Mouse (Mus musculus): ENCODE measurements around the gene Sfxn2. TPM values are rescaled to one million over a fixed set of nuclear protein-coding genes. Genes with fewer than 3 reads are reported as not detected.
A peak's percentile ranks its signal among the peaks of the same experiment; 100 is the strongest.
"Not testable (repeated sequence)": the region's sequence is repeated elsewhere in the genome, so short reads cannot be mapped to it uniquely, and the experiment has no call there.

Sfxn2 gene
- total RNA-seq, 2 experiments from 2014 or later: 3.1 to 3.5 TPM

- no peak for DNase-seq
- intact Hi-C loops (cut with DNase I): no loop called here
Measured at GRCm38 (mm10) chr19:46537357-46537756, 35.8 kb upstream of the Sfxn2 start.

- intact Hi-C loops (cut with DNase I): no loop called here
Measured at GRCm38 (mm10) chr19:46538213-46538612, 35.0 kb upstream of the Sfxn2 start.

DNA sequence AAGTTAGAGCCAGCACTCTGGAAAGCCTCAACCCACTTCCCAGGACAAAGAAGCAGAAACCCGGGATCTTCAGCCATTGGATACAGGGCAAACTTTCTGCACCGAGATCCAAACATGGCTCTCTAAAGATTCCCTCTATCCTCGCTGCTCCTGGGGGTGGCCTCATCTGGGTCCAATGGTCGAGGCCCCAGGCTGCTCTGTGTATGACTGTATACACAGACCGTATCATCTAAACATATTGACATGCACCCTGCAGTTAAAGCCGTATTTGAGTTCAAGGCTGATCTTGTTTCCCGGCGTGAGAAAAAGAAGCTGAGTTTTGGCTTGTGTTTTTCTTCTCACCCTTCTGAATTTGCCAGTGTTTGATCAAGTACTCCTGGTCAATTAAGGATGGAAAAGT is 30.4 kb upstream of the Sfxn2 start:
- DNase-seq: no peak
- intact Hi-C loops (cut with DNase I): no loop called here

More at GRCm38 (mm10) chr19:46538213-46538612, 35.0 kb upstream of the Sfxn2 start:
- no peak for DNase-seq

- DNase-seq: no peak
- intact Hi-C loops (cut with DNase I): no loop called here
Measured at GRCm38 (mm10) chr19:46547565-46547964, 25.6 kb upstream of the Sfxn2 start.

- intact Hi-C loops (cut with DNase I): no loop called here
- no peak for DNase-seq
Measured at GRCm38 (mm10) chr19:46548110-46548509, 25.1 kb upstream of the Sfxn2 start.

DNA sequence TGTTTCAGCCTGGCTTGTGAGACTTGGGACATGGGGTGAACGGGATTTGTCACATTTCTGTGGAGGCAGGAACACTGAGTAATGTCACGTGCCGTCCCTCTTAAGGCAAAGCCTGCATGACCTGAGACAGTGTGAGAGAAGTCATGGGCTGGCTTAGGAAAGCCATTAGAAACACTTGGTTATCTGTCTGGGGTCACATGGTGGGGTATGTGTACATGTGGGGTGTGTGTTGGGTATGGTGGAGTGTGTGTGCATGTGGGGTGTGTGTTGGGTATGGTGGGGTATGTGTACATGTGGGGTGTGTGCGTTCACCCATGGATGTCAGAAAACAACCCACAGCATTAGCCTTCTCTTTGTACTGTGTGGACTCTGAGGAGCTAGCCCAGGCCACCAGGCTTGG is 22.8 kb upstream of the Sfxn2 start:
- DNase-seq: no peak
- intact Hi-C loops (cut with DNase I): no loop called here

DNA sequence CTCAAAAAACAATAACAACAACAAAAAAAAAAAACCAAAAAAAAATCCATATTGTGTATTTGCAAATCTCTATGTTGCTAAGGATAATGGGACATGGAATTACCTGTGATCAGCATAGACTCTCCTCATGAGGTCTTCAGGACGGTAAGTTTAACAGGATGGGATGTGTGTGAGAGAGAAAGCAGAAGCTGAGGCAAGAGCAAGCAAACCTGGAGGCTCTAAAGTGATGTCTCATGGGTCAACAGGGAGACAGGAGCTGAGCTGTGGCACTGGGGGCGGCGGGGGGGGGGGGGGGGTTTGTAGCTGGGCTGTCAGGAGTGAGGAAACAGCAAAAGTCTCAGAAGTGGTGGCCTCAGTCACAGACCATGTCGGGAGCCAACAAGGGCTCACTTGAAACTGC is 20.7 kb upstream of the Sfxn2 start:
- DNase-seq: no peak
- intact Hi-C loops (cut with DNase I): no loop called here

DNA sequence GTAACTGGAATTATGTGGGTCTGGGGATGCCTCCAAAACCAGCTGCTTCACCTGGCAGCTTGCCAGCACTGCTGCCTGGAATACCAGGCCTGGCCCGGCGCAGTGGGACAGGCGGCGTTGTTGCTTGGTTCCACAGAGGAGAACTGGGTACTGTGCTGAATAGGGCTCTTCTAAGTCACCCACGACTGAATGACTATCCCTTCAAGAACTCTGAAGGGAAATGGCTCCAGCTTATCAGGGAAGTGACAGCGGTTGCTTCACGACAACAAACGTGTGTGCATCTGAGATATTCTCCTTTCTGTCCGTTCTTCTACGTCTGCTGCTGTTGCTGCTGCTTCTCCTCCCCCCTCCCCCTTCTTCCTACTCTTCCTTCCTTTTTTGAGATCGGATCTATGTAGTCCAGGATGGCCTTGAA is 19.6 kb upstream of the Sfxn2 start:
- no peak for DNase-seq
- intact Hi-C loops (cut with DNase I): no loop called here

GRCm38 (mm10) chr19:46558009-46558408 is 15.2 kb upstream of the Sfxn2 start:
- no peak for DNase-seq
- intact Hi-C loops (cut with DNase I): no loop called here

DNA sequence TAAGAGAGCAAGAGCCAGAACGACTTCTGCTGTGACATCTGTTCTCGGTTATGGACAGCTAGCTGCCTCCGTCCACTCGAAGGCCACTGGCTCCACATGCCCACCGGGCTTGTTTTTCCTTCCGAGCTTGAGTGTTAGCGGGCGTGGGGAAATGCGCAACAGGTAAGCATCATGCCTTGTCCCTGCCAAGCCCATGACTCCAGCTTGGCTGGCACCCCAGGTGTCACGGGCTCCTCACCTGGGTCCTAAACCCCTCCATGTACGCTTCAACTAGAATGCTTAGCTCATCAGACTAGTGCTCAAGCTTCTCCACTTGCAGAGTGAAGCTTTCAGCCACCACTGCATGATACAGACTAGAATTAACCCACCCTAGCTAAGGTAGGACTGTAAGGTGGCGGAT is 14.5 kb upstream of the Sfxn2 start:
- DNase-seq: no peak
- intact Hi-C loops (cut with DNase I): no loop called here

GRCm38 (mm10) chr19:46562132-46562531 is 11.0 kb upstream of the Sfxn2 start:
- intact Hi-C loops (cut with DNase I): loop anchor here (2.0 to 5.0 kb wide), 2 partner anchors 57 to 165 kb away; partner anchors contain the start of genes Actr1a and Sufu
- peak; percentile 58 to 68 for DNase-seq

GRCm38 (mm10) chr19:46562581-46563515 is 10.3 kb upstream of the Sfxn2 start:
- peak in 1 of 2 experiments; percentile 20 for DNase-seq
- intact Hi-C loops (cut with DNase I): loop anchor here (2.0 to 5.0 kb wide), 2 partner anchors 58 to 166 kb away; partner anchors contain the start of genes Actr1a and Sufu

GRCm38 (mm10) chr19:46563603-46564002 is 9.6 kb upstream of the Sfxn2 start:
- intact Hi-C loops (cut with DNase I): loop anchor here (2.0 to 5.0 kb wide), 2 partner anchors 59 to 166 kb away; partner anchors contain the start of genes Actr1a and Sufu
- DNase-seq: no peak

DNA sequence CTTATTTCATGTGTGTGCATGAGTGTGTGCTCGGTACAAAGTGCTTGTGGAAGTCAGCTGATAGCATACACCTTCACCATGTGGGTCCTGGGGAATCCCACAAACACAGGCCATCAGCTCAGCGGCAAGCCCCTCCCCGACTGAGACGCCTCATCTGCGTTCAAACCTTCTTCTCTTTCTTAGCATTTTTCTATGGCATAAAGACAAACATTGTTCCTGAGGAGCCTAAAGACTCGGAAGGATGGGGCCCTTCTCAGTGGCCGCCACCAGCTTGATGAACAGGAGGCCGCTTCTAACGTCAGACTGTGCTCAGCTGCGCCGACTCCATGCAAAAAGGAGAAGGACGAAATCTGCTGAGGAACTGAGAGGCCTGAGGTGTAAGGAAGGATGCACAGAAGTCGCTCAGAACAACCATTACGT is 9.1 kb upstream of the Sfxn2 start:
- no peak for DNase-seq
- intact Hi-C loops (cut with DNase I): loop anchor here (5.0 kb wide), 1 partner anchor 167 kb away; the partner anchor contains the start of genes Actr1a and Sufu

DNA sequence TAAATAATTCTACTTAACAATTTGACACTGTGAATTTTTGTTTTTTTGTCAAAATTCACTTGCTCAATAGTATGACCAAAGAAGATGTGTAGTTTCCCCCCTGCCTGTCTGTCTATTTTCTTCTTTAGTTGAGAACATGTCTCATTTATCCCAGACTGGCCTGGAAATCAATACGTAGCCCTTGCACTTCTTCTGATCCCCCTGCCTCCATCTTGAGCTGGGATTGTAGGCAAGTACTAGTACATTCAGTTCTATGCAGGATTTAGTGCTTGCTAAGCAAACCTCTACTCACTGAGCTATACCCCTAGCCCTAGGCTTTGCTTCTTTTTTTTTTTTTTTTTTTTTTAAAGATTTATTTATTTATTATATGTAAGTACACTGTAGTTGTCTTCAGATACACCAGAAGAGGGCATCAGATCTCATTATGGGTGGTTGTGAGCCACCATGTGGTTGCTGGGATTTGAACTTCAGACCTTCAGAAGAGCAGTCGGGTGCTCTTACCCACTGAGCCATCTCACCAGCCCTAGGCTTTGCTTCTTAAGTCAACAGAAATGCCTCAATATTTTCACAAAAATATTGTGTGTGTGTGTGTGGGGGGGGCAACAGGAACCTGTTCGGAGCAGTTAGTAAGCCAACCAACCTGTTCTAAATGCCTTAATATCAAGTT is 1.8 kb upstream of the Sfxn2 start:
- intact Hi-C loops (cut with DNase I): not testable (repeated sequence)

DNA sequence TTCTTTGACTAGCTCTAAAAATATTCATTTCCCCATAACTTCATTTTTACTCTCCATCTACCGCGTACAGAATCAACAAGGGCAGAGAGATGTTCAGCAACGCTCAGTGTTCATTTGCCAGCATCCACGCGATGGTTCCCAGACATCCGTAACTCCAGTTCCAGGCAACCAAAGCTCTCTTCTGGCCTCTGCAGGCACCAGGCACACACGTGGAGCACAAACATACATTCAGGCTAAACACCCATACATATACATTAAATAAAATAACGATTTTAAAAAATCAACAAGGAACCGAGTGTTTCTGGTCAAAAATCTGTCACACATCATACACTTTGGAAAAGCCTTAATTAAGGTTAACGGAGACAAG is 1.3 kb upstream of the Sfxn2 start:
- no peak for DNase-seq
- intact Hi-C loops (cut with DNase I): no loop called here

More for the DNA sequence above, 1.8 kb upstream of the Sfxn2 start:
- not testable (repeated sequence) for DNase-seq

GRCm38 (mm10) chr19:46572548-46572947 is 617 bp upstream of the Sfxn2 start:
- DNase-seq: no peak
- intact Hi-C loops (cut with DNase I): no loop called here

GRCm38 (mm10) chr19:46573990-46574389 is 825 bp downstream of the Sfxn2 start:
- intact Hi-C loops (cut with DNase I): no loop called here
- no peak for DNase-seq

DNA sequence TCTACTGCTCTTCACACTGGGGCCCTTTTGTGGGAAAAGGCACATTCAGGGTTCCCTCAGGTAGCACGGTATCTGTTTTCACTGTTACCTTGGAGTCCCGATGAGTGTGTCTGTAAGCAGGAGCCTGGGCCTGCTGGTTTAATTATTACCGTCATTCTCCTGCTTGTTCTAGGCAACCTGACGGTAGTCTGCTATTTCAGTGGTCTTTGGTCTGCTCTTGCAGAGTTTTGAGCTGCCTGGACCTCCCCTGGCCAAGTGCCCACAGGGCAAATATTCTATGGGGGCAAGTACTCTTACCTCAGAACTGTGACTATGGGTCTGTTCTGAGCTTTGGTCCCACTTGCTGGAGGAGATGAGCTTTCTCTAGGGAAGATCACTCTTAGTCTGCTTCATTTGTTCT is 2.0 kb downstream of the Sfxn2 start:
- intact Hi-C loops (cut with DNase I): no loop called here
- DNase-seq: no peak

DNA sequence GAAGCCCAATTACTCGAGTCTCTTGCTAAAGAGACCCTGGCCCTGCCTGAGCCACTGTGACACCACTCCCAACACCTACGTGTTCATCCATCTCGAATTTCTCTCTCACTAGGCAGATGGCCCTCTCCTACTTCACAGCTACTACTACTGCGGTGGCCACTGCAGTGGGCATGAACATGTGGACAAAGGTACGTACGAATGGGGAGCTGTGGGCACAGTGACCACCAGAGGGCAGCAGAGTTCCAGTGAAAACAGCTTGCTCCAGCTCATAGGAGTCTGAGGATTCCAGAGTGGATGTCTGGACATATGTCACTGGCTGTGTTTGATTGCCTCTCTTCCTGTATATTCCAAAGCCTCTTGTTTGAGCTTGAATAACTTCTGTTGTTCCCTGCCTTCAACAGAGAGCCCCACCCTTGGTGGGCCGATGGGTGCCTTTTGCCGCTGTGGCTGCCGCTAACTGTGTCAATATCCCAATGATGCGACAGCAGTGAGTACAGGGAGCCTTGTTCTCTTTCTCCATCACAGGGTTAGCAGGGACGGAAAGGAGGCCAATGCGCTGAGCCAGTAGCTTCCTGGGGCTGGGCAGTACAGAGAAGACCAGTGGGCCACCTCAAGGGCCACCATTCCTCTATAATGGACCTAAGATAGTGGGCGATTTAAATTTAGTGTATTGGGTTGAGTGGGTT is 14.8 kb downstream of the Sfxn2 start:
- DNase-seq: peak; percentile 87 to 93
- intact Hi-C loops (cut with DNase I): loop anchor here (1.0 to 5.0 kb wide), 3 partner anchors 82 to 279 kb away; no protein-coding TSS in a partner anchor

DNA sequence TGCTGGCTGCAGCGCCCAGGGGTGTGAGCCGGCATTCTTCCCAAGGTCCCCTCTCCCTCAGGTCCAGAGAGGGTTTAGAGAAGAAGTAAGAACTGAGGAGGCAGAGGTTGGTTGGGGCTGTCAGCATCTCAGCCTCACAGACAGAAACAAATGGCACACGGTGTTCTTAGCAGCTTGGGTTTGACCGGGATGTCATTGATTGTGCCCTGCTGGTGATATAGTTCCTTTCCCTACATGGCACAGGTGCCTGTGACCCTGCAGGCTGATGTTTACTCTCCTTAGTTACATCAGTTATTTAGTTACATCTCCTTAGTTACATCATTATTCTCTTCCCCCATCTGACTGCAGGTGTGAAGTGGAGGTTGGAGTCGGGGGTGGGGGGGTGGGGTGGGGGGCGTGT is 18.4 kb downstream of the Sfxn2 start:
- intact Hi-C loops (cut with DNase I): no loop called here
- DNase-seq: no peak

Measured in heart, postnatal 36 days (tissue).